Mouse (Mus musculus): ENCODE measurements around the gene Olfr983.

DNA sequence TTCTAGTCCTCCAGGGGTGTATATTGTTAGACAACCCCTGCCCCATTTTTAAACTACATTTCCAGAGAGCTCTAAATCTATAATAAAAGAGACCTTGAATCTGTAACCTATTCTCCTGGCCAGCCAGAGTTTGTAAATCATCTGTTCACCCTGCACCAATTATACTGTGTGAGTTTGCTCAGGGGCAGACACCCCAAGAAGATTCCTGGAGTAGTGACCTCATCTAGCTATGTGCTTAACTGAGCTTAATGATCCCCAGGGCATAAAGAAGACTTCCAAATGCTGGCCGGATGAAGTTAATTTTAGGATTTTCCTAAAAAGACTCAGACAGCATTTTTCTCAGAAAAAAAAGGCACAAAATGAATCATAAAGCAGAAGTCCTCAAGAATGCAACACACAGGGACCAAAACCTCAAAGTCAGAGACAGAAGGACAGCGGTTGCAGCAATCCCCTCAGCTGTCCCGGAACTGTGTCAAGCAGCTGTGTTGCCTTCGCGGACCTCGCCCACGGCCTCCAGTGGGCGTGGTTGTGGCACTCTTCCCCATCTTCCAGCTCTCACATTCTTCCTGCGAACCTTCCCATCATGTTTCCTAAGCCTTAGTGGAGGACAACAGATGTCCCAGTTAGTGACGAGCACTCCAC lies 23.4 kb upstream of the Olfr983 start:
- TF ChIP-seq CTCF (IDR thresholded peaks at IDR 0.05; ENCODE audit: low read depth, low read length) (no peak), GATA1 (IDR thresholded peaks at IDR 0.05; ENCODE audit: borderline replicate concordance, low read length) (no peak)

Data from G1E (cell line).